Mouse (Mus musculus) gastrocnemius, postnatal 36 days (tissue): ENCODE data around the gene Scaper. TPM values are rescaled to one million over a fixed set of nuclear protein-coding genes. Genes with fewer than 3 reads are reported as not detected.

ENCODE experiments used
- DNase-seq, 2 experiments: peaks; one replicate each; pipeline ENCODE4 v3.0.0; 2022
- intact Hi-C: fragments of 180-260 bp; cut with DNase I; formaldehyde crosslinking; loops from one replicate; pipeline ENCODE4 v1.15.1; 2025
- total RNA-seq, 2 experiments: library from RNA; stranded (reverse); gene quantifications; 2 replicates each; pipeline ENCODE4 v1.2.3; 2021

The Scaper gene
- total RNA-seq, 2 experiments from 2014 or later, result 6.9 to 7.5 TPM

- intact Hi-C loops, result no loop called here
- no peak for DNase-seq
Observed at GRCm38 (mm10) chr9:55609751-55610150, 328.2 kb downstream of the Scaper start.

- intact Hi-C loops, result no loop called here
- DNase-seq, result no peak
Observed at GRCm38 (mm10) chr9:55608701-55609531, 329.0 kb downstream of the Scaper start.

GRCm38 (mm10) chr9:55598594-55598993, 339.3 kb downstream of the Scaper start:
- intact Hi-C loops, result no loop called here
- DNase-seq, result no peak

- intact Hi-C loops, result no loop called here
- no peak for DNase-seq
Observed at GRCm38 (mm10) chr9:55586141-55586540, 351.8 kb downstream of the Scaper start.

- intact Hi-C loops, result no loop called here
- DNase-seq, result no peak
Observed at GRCm38 (mm10) chr9:55581414-55581813, 356.5 kb downstream of the Scaper start.

- intact Hi-C loops, result no loop called here
- no peak for DNase-seq
Observed at GRCm38 (mm10) chr9:55576571-55576970, 361.3 kb downstream of the Scaper start.

- intact Hi-C loops, result no loop called here
- no peak for DNase-seq
Observed at GRCm38 (mm10) chr9:55571071-55571470, 366.8 kb downstream of the Scaper start.

GRCm38 (mm10) chr9:55568466-55569159, 369.3 kb downstream of the Scaper start:
- DNase-seq, result no peak
- intact Hi-C loops, result no loop called here

- intact Hi-C loops, result no loop called here
- no peak for DNase-seq
Observed at GRCm38 (mm10) chr9:55560960-55561359, 377.0 kb downstream of the Scaper start.

- DNase-seq, result no peak
- intact Hi-C loops, result no loop called here
Observed at GRCm38 (mm10) chr9:55554986-55555385, 382.9 kb downstream of the Scaper start.

- no peak for DNase-seq
- intact Hi-C loops, result no loop called here
Observed at GRCm38 (mm10) chr9:55549302-55549890, 388.5 kb downstream of the Scaper start.

- intact Hi-C loops, result no loop called here
- DNase-seq, result no peak
Observed at GRCm38 (mm10) chr9:55548871-55549270, 389.0 kb downstream of the Scaper start.

GRCm38 (mm10) chr9:55546176-55547010, 391.5 kb downstream of the Scaper start:
- intact Hi-C loops, result no loop called here
- peak in 1 of 2 experiments; percentile 34 for DNase-seq

GRCm38 (mm10) chr9:55545556-55546175, 392.3 kb downstream of the Scaper start:
- peak in 1 of 2 experiments; percentile 31 for DNase-seq
- intact Hi-C loops, result no loop called here

- intact Hi-C loops, result no loop called here
- peak in 1 of 2 experiments; percentile 56 for DNase-seq
Observed at GRCm38 (mm10) chr9:55544861-55545555, 392.9 kb downstream of the Scaper start.

GRCm38 (mm10) chr9:55543703-55544401, 394.1 kb downstream of the Scaper start:
- intact Hi-C loops, result no loop called here
- DNase-seq, result peak in 1 of 2 experiments; percentile 72

GRCm38 (mm10) chr9:55543336-55543702, 394.6 kb downstream of the Scaper start:
- intact Hi-C loops, result no loop called here
- no peak for DNase-seq

- intact Hi-C loops, result no loop called here
- DNase-seq, result peak in 1 of 2 experiments; percentile 25
Observed at GRCm38 (mm10) chr9:55542366-55543325, 395.3 kb downstream of the Scaper start.
